Mouse (Mus musculus) liver, embryonic 14.5 days (tissue): Measurements from ENCODE around the gene Mesp2. TPM values are rescaled to one million over a fixed set of nuclear protein-coding genes. Genes with fewer than 3 reads are reported as not detected.

Source experiments
- ATAC-seq: fragments of 200-750 bp; cut with Nextera tagmentation; 2 replicates; pipeline ENCODE4 v1.8.0; 2017; ENCODE audit warnings: moderate number of reproducible peaks, mild to moderate bottlenecking, moderate library complexity; ENCODE audit not compliant: insufficient read depth
- DNase-seq, 3 experiments: peaks; one replicate each; pipeline ENCODE4 v3.0.0-alpha.2; 2012 to 2013; ENCODE audit warnings: low read depth in 3 of 3, low spot score in 3 of 3
- H3K27ac ChIP-seq: fragments of 300-500 bp; sonication (generic); 2 replicates; pipeline ENCODE4 v1.5.1; 2014; ENCODE audit warnings: moderate library complexity, mild to moderate bottlenecking, control low read depth, inconsistent platforms
- H3K27me3 ChIP-seq: fragments of 300-500 bp; sonication (generic); 2 replicates; pipeline ENCODE4 v1.6.1; 2014; ENCODE audit warnings: mild to moderate bottlenecking, low read length, moderate library complexity; ENCODE audit not compliant: control insufficient read depth, insufficient read depth
- H3K36me3 ChIP-seq: fragments of 300-500 bp; sonication (generic); replicated peaks from 2 replicates; pipeline ENCODE4 v1.6.1; 2014; ENCODE audit warnings: low read depth; ENCODE audit not compliant: control insufficient read depth, insufficient read depth
- H3K4me1 ChIP-seq, 2 experiments: fragments of 200-500 bp in 1 of 2; fragments of 300-500 bp in 1 of 2; sonication (generic) in 1 of 2; replicated peaks; 2 replicates each; pipeline ENCODE4 v1.6.1; 2012 to 2014; ENCODE audit warnings: antibody characterized with exemption in 1 of 2, inconsistent platforms in 1 of 2, low read length in 1 of 2; ENCODE audit not compliant: control insufficient read depth in 2 of 2, insufficient read depth in 2 of 2
- H3K4me2 ChIP-seq: fragments of 300-500 bp; sonication (generic); 2 replicates; pipeline ENCODE4 v1.6.1; 2014; ENCODE audit warnings: low read depth, mild to moderate bottlenecking, control low read depth, moderate library complexity
- H3K4me3 ChIP-seq, 2 experiments: fragments of 200-500 bp in 1 of 2; fragments of 300-500 bp in 1 of 2; sonication (generic) in 1 of 2; 2 replicates each; pipeline ENCODE4 v1.5.1; 2012 to 2014; ENCODE audit warnings: low read depth in 2 of 2, low read length in 2 of 2, mild to moderate bottlenecking in 2 of 2, control low read depth in 1 of 2, inconsistent platforms in 1 of 2, moderate library complexity in 1 of 2; ENCODE audit not compliant: insufficient read depth in 1 of 2
- H3K9ac ChIP-seq: fragments of 300-500 bp; sonication (generic); replicated peaks from 2 replicates; pipeline ENCODE4 v1.6.1; 2014; ENCODE audit warnings: mild to moderate bottlenecking, control low read depth, moderate library complexity
- H3K9me3 ChIP-seq: fragments of 300-500 bp; sonication (generic); 2 replicates; pipeline ENCODE4 v1.6.1; 2016; ENCODE audit warnings: low read length, mixed read lengths; ENCODE audit not compliant: control insufficient read depth
- CTCF ChIP-seq: IDR thresholded peaks from 2 replicates; pipeline ENCODE4 v1.5.1; 2016; ENCODE audit warnings: antibody characterized with exemption, low read depth, control low read depth
- EP300 ChIP-seq: IDR thresholded peaks from 2 replicates; pipeline ENCODE4 v1.6.1; 2016; ENCODE audit warnings: antibody characterized with exemption, low read depth
- WGBS: fragments of 180-500 bp; shearing (Covaris S2); extraction: QIAGEN DNeasy Blood & Tissue Kit; methylation state at CpG from one replicate; pipeline ENCODE4 v1.1.7; 2014; ENCODE audit not compliant: insufficient replicate concordance; 5-methylcytosine and 5-hydroxymethylcytosine counted together
- polyA plus RNA-seq, 2 experiments: library from polyadenylated mRNA; depleted of rRNA in 1 of 2; stranded (reverse) in 1 of 2; unstranded in 1 of 2; fragments of >200 nt; fragmentation: Nextera tagmentation in 1 of 2; extraction: Ambion mirVana in 1 of 2; gene quantifications; 2 replicates each; pipeline versions ENCODE4 v1.2.1 to v1.2.3; 2012 to 2014

Mesp2 gene
- polyA plus RNA-seq, 2 experiments = 0.04 to 0.06 TPM

DNA sequence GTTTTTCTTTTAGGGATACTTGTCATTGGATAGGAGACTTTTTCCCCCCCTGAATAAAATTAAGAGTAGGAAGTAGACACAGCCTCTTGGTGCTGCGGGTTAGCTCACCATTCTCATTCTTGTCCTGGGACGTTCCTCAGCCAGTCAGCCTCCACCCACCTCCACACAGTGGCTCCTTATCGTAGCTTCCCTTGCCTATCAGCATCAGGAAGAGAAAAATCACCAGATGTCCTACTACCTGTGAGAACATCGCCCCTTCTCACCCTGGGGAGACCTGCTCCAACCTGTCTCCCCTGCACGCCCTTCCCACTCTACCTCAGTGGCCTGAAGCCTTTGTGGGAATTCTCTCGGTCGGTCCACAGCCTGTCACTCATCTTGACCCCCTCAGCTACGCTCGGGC lies 50.3 kb downstream of the Mesp2 start, which contains the start of gene Anpep:
Gene Anpep (minus strand): TSS at position 249 of the 400 bp plus-strand sequence.
- Histone ChIP-seq H3K9me3 (no peaks in the 10 kb centered on the region), H3K4me2 (no peak within 1 kb of the TSS), H3K9ac (no peak within 1 kb of the TSS), H3K27me3 (no peaks in the 10 kb centered on the region), H3K4me3 (no peak within 1 kb of the TSS), H3K4me1 (peaks cover 0 to 7% of the 10 kb centered on the region in 2 experiments; a peak in 1 of 4 replicates), H3K27ac (no peak within 1 kb of the TSS), H3K36me3 (no peaks in the 10 kb centered on the region)
- no peak for TF ChIP-seq CTCF
- TF ChIP-seq EP300 = no peak
- ATAC-seq (no peak), DNase-seq (no peak)
- WGBS = 56% methylated on average over 9 of the region's 9 CpGs

DNA sequence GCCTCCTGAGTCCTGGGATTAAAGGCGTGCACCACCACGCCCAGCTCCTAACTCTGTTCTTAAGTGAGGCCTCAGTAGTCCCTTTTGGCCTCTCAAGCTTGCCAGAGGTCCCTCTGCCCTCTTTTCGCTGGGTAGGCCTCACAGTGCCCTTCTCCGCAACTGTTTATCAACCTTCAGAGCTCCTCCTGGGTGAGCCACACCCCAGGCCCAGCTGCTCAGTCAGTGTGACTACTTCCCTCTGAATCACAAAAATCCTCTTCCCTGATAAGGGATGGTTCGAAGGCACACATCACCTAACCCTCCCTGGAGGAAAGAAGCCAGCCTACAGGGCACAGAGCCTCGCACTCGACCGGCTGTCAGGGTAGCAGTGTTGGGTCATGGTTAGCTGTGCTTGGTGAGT lies 51.3 kb downstream of the Mesp2 start:
- Histone ChIP-seq H3K4me1 (peaks cover 0 to 7% of the 10 kb centered on the region in 2 experiments; a peak in 1 of 4 replicates), H3K27me3 (no peaks in the 10 kb centered on the region), H3K4me2 (no peak overlapping the region), H3K9ac (no peak overlapping the region), H3K9me3 (no peaks in the 10 kb centered on the region), H3K27ac (no peak overlapping the region), H3K4me3 (no peak overlapping the region), H3K36me3 (no peaks in the 10 kb centered on the region)
- TF ChIP-seq EP300 (no peak), CTCF (no peak)
- ATAC-seq = no peak
- WGBS = 44% methylated on average over 8 of the region's 8 CpGs
- no peak for DNase-seq

Other genes starting within 250 kb of the Mesp2 start
- 0.03 TPM in 2 replicates for gene Rhcg, start 193.1 kb upstream of the Mesp2 start, polyA plus RNA-seq (2012; rRNA removed)
- gene Rhcg, start 193.1 kb upstream of the Mesp2 start, polyA plus RNA-seq (2014; fragmentation: Nextera tagmentation; extraction: Ambion mirVana) = not detected in 2 replicates
- 3.4 and 3.6 TPM in 2 replicates for gene Ticrr, start 150.5 kb upstream of the Mesp2 start, polyA plus RNA-seq (2012; rRNA removed)
- 6.0 and 6.9 TPM in 2 replicates for gene Ticrr, start 150.5 kb upstream of the Mesp2 start, polyA plus RNA-seq (2014; fragmentation: Nextera tagmentation; extraction: Ambion mirVana)
- gene Kif7, start 95.0 kb upstream of the Mesp2 start, polyA plus RNA-seq (2012; rRNA removed) = 0.23 and 0.56 TPM in 2 replicates
- gene Kif7, start 95.0 kb upstream of the Mesp2 start, polyA plus RNA-seq (2014; fragmentation: Nextera tagmentation; extraction: Ambion mirVana) = 0.14 and 0.15 TPM in 2 replicates
- gene Plin1, start 77.8 kb upstream of the Mesp2 start, polyA plus RNA-seq (2012; rRNA removed) = not detected in 2 replicates
- not detected in 2 replicates for gene Plin1, start 77.8 kb upstream of the Mesp2 start, polyA plus RNA-seq (2014; fragmentation: Nextera tagmentation; extraction: Ambion mirVana)
- 0.81 and 1.1 TPM in 2 replicates for gene Pex11a, start 67.6 kb upstream of the Mesp2 start, polyA plus RNA-seq (2012; rRNA removed)
- 1.5 and 2.3 TPM in 2 replicates for gene Pex11a, start 67.6 kb upstream of the Mesp2 start, polyA plus RNA-seq (2014; fragmentation: Nextera tagmentation; extraction: Ambion mirVana)
- 0.03 and 0.04 TPM in 2 replicates for gene Wdr93, start 67.6 kb upstream of the Mesp2 start, polyA plus RNA-seq (2012; rRNA removed)
- gene Wdr93, start 67.6 kb upstream of the Mesp2 start, polyA plus RNA-seq (2014; fragmentation: Nextera tagmentation; extraction: Ambion mirVana) = 0.08 and 0.14 TPM in 2 replicates
- gene Mesp1, start 16.9 kb upstream of the Mesp2 start, polyA plus RNA-seq (2012; rRNA removed) = 0.02 TPM in 1 of 2 replicates, not detected in the other
- gene Mesp1, start 16.9 kb upstream of the Mesp2 start, polyA plus RNA-seq (2014; fragmentation: Nextera tagmentation; extraction: Ambion mirVana) = not detected in 2 replicates
- 16.1 and 16.9 TPM in 2 replicates for gene Anpep, start 50.3 kb downstream of the Mesp2 start, polyA plus RNA-seq (2012; rRNA removed)
- gene Anpep, start 50.3 kb downstream of the Mesp2 start, polyA plus RNA-seq (2014; fragmentation: Nextera tagmentation; extraction: Ambion mirVana) = 14.9 and 18.1 TPM in 2 replicates
- gene Ap3s2, start 109.9 kb downstream of the Mesp2 start, polyA plus RNA-seq (2012; rRNA removed) = 4.9 and 5.6 TPM in 2 replicates
- 10.5 and 12.2 TPM in 2 replicates for gene Ap3s2, start 109.9 kb downstream of the Mesp2 start, polyA plus RNA-seq (2014; fragmentation: Nextera tagmentation; extraction: Ambion mirVana)
- 1.9 TPM in 2 replicates for gene Arpin, start 124.6 kb downstream of the Mesp2 start, polyA plus RNA-seq (2012; rRNA removed)
- 3.1 and 4.1 TPM in 2 replicates for gene Arpin, start 124.6 kb downstream of the Mesp2 start, polyA plus RNA-seq (2014; fragmentation: Nextera tagmentation; extraction: Ambion mirVana)
- 5.9 and 6.5 TPM in 2 replicates for gene Zfp710, start 214.1 kb downstream of the Mesp2 start, polyA plus RNA-seq (2012; rRNA removed)
- gene Zfp710, start 214.1 kb downstream of the Mesp2 start, polyA plus RNA-seq (2014; fragmentation: Nextera tagmentation; extraction: Ambion mirVana) = 3.7 and 4.0 TPM in 2 replicates